Mouse (Mus musculus) testis, adult 2 months (tissue): ENCODE measurements around the gene Ctnnd2.

Experiments used
- CTCF ChIP-seq: fragments of 200-500 bp; IDR thresholded peaks from 2 replicates; pipeline ENCODE4 v1.5.1; 2012; ENCODE audit warnings: low read depth, mild to moderate bottlenecking, inconsistent platforms, low read length, moderate library complexity; ENCODE audit not compliant: control insufficient read depth, insufficient read depth, insufficient replicate concordance
- POLR2A ChIP-seq: fragments of 200-500 bp; IDR thresholded peaks from 2 replicates; pipeline ENCODE4 v1.6.1; 2012; ENCODE audit warnings: low read depth, mild to moderate bottlenecking, inconsistent platforms, low read length, moderate library complexity; ENCODE audit not compliant: control insufficient read depth

- no peak for TF ChIP-seq CTCF
- no peak for TF ChIP-seq POLR2A
Measured at GRCm38 (mm10) chr15:30564594-30564993, 392.2 kb downstream of the Ctnnd2 start.
